Comparison of ENCODE assay signal across 8 mouse cellular contexts in the genomic region with DNA sequence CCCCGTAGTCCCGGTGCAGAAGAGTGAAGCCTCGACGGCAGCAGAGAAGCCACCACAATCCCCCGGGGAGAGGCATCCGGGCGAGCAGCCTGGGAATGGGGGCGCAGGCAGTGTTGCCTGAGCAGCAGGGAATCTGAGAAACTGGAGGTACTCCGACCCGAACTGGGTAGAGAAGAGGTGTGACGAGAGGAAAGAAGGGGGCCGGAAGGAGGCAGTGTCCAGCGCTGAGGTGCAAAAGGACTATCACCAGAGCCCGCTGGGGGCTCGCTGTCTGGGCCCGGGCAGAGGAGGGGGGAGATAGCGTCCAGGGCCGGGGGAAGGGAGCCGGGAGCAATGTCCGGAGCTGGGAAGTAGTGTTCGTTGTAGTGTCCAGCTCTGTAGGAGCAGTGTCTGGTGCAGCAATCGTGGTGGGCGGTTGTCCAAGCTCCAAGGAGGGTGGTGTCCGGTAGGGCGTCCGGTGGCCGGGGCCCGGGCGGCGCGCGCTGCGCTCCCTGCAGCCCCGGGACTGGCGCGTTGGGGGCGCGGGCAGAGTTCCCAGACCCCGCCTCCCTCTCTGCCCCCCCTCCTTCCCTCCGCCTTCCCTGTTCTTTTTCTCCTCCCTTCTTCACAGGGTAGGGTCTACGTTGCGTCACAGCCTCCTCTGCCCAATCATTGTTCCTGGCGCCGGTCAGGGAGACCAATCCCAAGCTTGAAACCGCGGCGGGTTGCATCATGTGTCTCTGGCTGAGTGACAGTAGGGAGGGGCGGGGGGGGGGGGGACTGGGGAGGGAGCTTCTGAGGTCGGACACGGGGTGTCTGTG. TPM values are rescaled to one million over a fixed set of nuclear protein-coding genes. Genes with fewer than 3 reads are reported as not detected.
A peak's percentile ranks its signal among the peaks of the same experiment; 100 is the strongest.
DNase-seq lines count a peak whose midpoint lies in the region; ATAC-seq and TF ChIP-seq lines count a peak whose summit lies in the region.

Gene Plekhh3 (minus strand): TSS at position 541 of the 800 bp plus-strand sequence.

- peaks cover 39% of the 10 kb centered on the region for H3K27me3 ChIP-seq in forebrain, embryonic 16.5 days (replicated peaks; ENCODE audit: control insufficient read depth, insufficient read depth, low read length)
- H3K27me3 ChIP-seq in lung, embryonic 14.5 days (ENCODE audit: insufficient read depth, low read length): peaks cover 46% of the 10 kb centered on the region

- TF ChIP-seq POLR2A in olfactory bulb, adult 2 months (IDR thresholded peaks at IDR 0.05; ENCODE audit: insufficient read depth, low read depth, low read length): peak; percentile 59

- peak; percentile 71 for ATAC-seq in cerebellum, adult (ENCODE audit: insufficient number of reproducible peaks, low FRiP score, low TSS enrichment)
- ATAC-seq in forebrain, embryonic 16.5 days: peak; percentile 96
- ATAC-seq in lung, embryonic 14.5 days (ENCODE audit: insufficient read depth): peak; percentile 93

- peaks cover 2% of the 10 kb centered on the region; the same call in 1 of the 2 replicates for H3K36me3 ChIP-seq in forebrain, embryonic 16.5 days (ENCODE audit: control insufficient read depth, insufficient read depth)
- peaks cover 23% of the 10 kb centered on the region for H3K36me3 ChIP-seq in lung, embryonic 14.5 days (ENCODE audit: insufficient read depth)

- under 1% methylated on average over 47 of the region's 50 CpGs for WGBS in forebrain, embryonic 16.5 days
- under 1% methylated on average over 49 of the region's 50 CpGs for WGBS in lung, embryonic 14.5 days
- WGBS in olfactory bulb, adult 2 months: under 1% methylated on average over 48 of the region's 50 CpGs

- peak; percentile 26; the same call in 1 of the 2 replicates for TF ChIP-seq CTCF in layer of hippocampus, adult 2 months (conservative IDR thresholded peaks at IDR 0.05)
- peak; percentile 39; the same call in 1 of the 2 replicates for TF ChIP-seq CTCF in lung, embryonic 14.5 days (IDR thresholded peaks at IDR 0.05; ENCODE audit: low read depth)
- TF ChIP-seq CTCF in olfactory bulb, adult 2 months (IDR thresholded peaks at IDR 0.05; ENCODE audit: insufficient read depth, low read depth, low read length): no peak

- peak within 1 kb of the TSS; percentile 67 for H3K9ac ChIP-seq in forebrain, embryonic 16.5 days (replicated peaks; ENCODE audit: low read depth, low read length)
- peak within 1 kb of the TSS; percentile 71 for H3K9ac ChIP-seq in lung, embryonic 14.5 days

- peak within 1 kb of the TSS; percentile 92 for H3K4me2 ChIP-seq in forebrain, embryonic 16.5 days (ENCODE audit: low read length)
- peak within 1 kb of the TSS; percentile 96 for H3K4me2 ChIP-seq in lung, embryonic 14.5 days

- H3K27ac ChIP-seq in forebrain, embryonic 16.5 days (ENCODE audit: low read length): peak within 1 kb of the TSS; percentile 75
- peak within 1 kb of the TSS; percentile 86 for H3K27ac ChIP-seq in layer of hippocampus, adult 2 months
- H3K27ac ChIP-seq in lung, embryonic 14.5 days (ENCODE audit: low read depth): peak within 1 kb of the TSS; percentile 90
- H3K27ac ChIP-seq in olfactory bulb, adult 2 months (ENCODE audit: insufficient read depth, low read depth, low read length): peak within 1 kb of the TSS; percentile 82

- peaks cover 48% of the 10 kb centered on the region for H3K4me1 ChIP-seq in forebrain, embryonic 16.5 days (replicated peaks; ENCODE audit: control insufficient read depth, insufficient read depth, low read length)
- H3K4me1 ChIP-seq in lung, embryonic 14.5 days (ENCODE audit: insufficient read depth): peaks cover 21% of the 10 kb centered on the region
- peaks cover 43% of the 10 kb centered on the region for H3K4me1 ChIP-seq in olfactory bulb, adult 2 months (ENCODE audit: control insufficient read depth, insufficient read depth, low read length)

- intact Hi-C loops in heart, postnatal 36 days (cut with DNase I): loop anchor here (1.0 to 5.0 kb wide), 2 partner anchors 51 to 204 kb away; no protein-coding TSS in a partner anchor

- H3K4me3 ChIP-seq in forebrain, embryonic 16.5 days (replicated peaks; ENCODE audit: low read length): peak within 1 kb of the TSS; percentile 64
- H3K4me3 ChIP-seq in layer of hippocampus, adult 2 months: peak within 1 kb of the TSS; percentile 78
- peak within 1 kb of the TSS; percentile 65 for H3K4me3 ChIP-seq in lung, embryonic 14.5 days (ENCODE audit: low read depth, low read length)
- peak within 1 kb of the TSS; percentile 68 for H3K4me3 ChIP-seq in olfactory bulb, adult 2 months (ENCODE audit: insufficient read depth, low read depth, low read length)

- no peaks in the 10 kb centered on the region for H3K9me3 ChIP-seq in forebrain, embryonic 16.5 days (ENCODE audit: control insufficient read depth, low read length)
- no peaks in the 10 kb centered on the region for H3K9me3 ChIP-seq in lung, embryonic 14.5 days (ENCODE audit: low read depth, low read length)

- peak; percentile 99 for DNase-seq in ES-CJ7 (ENCODE audit: low read depth, low spot score)
- peak; percentile 89 to 92 for DNase-seq in heart, postnatal 36 days
- peak; percentile 93 to 98 for DNase-seq in layer of hippocampus, adult 2 months (ENCODE audit: low spot score in 2 of 2)
- DNase-seq in lung, embryonic 14.5 days: peak; percentile 98
- peak; percentile 89 for DNase-seq in thymus, postnatal 14 days

RNA-seq across cellular contexts. Expression of gene Plekhh3, which starts in this region (rescaled TPM):
- 4.8 and 5.8 TPM in 2 replicates for polyA plus RNA-seq in forebrain, embryonic 16.5 days (2015; fragmentation: Nextera tagmentation; extraction: Ambion mirVana)
- 10 to 100 TPM; 25.0 to 27.7 TPM for total RNA-seq in heart, postnatal 36 days (2021)
- total RNA-seq in layer of hippocampus, adult 2 months (2021): 10 to 100 TPM; 14.5 to 15.4 TPM
- polyA plus RNA-seq in lung, embryonic 14.5 days (2014; fragmentation: Nextera tagmentation; extraction: Ambion mirVana): 15.9 and 18.0 TPM in 2 replicates
- not detected in 2 replicates for polyA plus RNA-seq in olfactory bulb, adult 2 months (2012; ENCODE audit: insufficient read depth, insufficient read length, low replicate concordance, missing spikeins)

Comparison
In these comparisons a context has a peak if more than half of its experiments do, and no peak if none do; other contexts are left out.
1. Peak in every context shown above with its lines: DNase-seq, ATAC-seq, H3K4me3 ChIP-seq and H3K27ac ChIP-seq.